Mouse (Mus musculus): ENCODE measurements around the gene Olfr592. TPM values are rescaled to one million over a fixed set of nuclear protein-coding genes. Genes with fewer than 3 reads are reported as not detected.
"Not testable (repeated sequence)": the region's sequence is repeated elsewhere in the genome, so short reads cannot be mapped to it uniquely, and the experiment has no call there.

Olfr592 gene
- total RNA-seq (2021), result not detected

DNA sequence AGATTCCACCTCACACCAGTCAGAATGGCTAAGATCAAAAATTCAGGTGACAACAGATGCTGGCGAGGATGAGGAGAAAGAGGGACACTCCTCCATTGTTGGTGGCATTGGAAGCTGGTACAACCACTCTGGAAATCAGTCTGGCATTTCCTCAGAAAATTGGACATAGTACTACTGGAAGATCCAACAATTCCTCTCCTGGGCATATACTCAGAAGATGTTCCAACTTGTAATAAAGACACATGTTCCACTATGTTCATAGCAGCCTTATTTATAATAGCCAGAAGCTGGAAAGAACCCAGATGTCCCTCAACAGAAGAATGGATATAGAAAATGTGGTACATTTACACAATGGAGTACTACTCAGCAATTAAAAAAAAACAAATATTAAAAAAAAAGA lies at the start of gene Olfr592:
TSS of gene Olfr592 (plus strand) at position 301 of the 400 bp plus-strand sequence.
- intact Hi-C loops (cut with DNase I); DNase-seq: not testable (repeated sequence)

DNA sequence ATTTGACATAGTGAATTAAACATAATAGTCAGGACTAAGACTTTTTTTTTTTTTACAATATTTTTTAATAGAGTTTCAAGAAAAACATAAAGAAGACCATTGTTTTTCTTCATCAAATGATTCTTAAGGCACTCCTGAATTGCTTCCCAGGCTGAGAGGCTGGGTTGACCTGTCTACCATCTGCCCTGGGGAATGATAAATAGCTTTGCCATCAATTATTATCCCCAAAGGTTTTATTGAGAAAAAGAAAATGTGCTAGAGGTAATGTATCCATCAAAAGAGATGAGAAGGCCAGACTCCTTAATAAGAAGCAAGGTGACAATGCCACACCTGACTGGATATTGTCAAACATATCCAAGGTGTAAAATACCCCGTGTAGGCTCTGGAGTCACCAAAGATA lies 44.0 kb upstream of the Olfr592 start, which contains the start of gene Olfr588-ps1:
TSS of gene Olfr588-ps1 (plus strand) at position 301 of the 400 bp plus-strand sequence.
- intact Hi-C loops (cut with DNase I), result no loop called here
- no peak for DNase-seq

DNA sequence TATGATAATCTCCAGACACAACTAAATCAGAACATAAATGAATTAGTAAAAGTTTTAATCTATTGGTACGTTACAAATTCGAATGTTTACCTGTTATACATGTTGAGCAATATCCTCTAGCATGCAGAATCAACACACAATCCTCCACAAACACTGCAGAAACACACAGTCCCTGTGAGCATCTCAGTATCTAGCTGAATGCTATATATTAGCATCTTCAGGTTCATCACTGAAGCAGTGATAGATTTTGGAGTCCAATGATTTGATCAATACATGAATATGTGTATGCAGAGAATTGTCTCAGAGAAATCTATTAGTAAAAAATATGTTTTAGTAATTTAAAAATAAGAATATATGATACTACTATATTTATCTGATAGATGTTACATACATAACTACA lies 28.3 kb upstream of the Olfr592 start, which contains the start of gene Olfr589:
TSS of gene Olfr589 (minus strand) at position 101 of the 400 bp plus-strand sequence.
- DNase-seq, result no peak

DNA sequence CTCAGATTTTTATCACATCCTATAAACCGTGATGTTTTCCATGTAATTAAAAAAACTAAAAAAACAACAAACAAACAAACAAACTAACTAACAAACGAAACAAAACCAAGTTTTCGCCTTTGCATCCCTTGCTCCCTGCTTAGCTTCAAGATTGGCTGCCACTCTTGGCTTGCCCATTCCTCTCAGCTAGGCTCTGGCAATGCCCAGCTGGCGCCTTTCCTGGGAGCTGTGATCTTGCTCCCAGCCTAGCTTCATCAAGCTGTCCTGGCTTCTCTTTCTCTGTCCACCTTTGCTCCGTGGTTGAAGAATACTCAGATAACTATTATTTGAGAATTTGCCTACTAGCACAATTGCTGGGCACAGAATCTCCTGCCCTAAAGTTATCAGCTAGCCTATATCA lies 14.9 kb upstream of the Olfr592 start:
- intact Hi-C loops (cut with DNase I), result no loop called here
- DNase-seq, result no peak

More for the DNA sequence above, 28.3 kb upstream of the Olfr592 start, which contains the start of gene Olfr589:
- intact Hi-C loops (cut with DNase I), result no loop called here

DNA sequence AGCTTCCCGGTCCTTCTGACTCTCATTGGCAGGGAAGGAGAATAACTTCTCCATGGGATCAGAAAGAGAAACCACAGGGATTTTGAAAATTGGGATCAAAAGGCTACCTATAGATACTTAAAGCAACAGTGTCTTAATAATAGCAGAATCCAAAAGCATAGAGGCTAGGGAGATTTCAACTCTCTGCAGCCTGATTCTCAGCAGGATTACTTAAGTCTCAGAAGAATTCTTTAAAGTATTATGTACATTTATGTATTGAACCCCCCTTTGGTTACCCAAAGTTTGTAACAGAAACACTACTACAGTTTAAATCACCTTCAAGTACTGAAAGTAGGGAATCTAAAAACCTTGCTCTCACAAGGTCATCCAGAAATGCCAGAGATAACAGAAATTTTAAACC lies 6.4 kb upstream of the Olfr592 start, which contains the start of gene Olfr591:
TSS of gene Olfr591 (minus strand) at position 101 of the 400 bp plus-strand sequence.
- intact Hi-C loops (cut with DNase I), result no loop called here
- DNase-seq, result no peak

DNA sequence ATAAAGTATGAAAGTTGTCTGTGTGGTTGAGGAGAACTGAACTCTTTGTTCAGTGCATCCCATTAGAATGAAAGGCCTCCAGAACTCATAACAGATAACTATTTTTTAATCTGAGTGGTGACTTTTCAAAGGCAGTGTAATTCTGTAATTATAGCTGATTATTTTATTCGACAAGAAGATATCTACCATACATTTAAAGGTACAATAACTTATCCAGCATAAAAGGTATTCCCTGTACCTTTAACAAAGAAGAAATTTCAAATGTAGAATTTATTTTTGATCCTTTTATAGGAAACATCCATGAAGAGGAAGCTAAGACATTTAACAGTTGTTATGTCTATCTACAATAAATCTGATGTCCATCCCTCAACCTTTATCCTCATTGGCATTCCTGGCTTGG lies 27.0 kb downstream of the Olfr592 start, which contains the start of gene Olfr593:
TSS of gene Olfr593 (plus strand) at position 301 of the 400 bp plus-strand sequence.
- no peak for DNase-seq
- intact Hi-C loops (cut with DNase I), result no loop called here

DNA sequence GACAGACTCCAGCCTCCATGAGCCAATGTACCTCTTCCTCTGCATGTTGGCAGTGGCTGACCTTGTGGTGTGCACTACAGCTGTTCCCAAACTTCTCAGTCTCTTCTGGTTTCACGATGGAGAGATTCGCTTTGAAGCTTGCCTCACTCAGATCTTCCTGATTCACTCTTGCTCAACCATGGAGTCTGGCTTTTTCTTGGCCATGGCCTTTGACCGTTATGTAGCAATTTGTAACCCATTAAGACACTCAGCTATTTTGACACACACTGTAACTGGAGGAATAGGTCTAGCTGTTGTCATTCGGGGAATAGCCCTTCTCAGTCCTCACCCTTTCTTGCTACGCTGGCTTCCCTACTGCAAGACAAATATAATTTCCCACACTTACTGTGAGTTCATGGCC lies 27.4 kb downstream of the Olfr592 start:
- DNase-seq; intact Hi-C loops (cut with DNase I): not testable (repeated sequence)

DNA sequence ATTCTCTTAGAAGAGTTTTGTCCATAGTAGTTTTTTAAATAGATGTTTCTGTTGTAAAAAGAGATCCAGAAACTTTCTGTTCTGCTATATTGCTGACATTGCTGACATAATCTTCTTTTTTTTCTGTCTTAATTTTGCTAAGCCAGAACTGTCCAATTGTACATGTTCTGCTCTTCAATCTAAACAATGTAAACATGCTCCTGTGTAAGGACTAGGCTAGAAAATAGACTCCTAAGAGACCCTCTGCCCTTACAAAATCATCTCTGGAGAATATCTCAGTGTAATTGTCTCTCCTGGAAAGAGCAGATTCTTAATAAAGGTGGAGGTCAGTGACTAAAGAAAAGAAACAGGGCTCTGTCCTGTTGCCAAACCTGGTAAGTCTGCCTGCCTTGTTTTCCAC lies 32.1 kb downstream of the Olfr592 start, which contains the start of gene Olfr594:
TSS of gene Olfr594 (plus strand) at position 301 of the 400 bp plus-strand sequence.
- no peak for DNase-seq
- intact Hi-C loops (cut with DNase I), result no loop called here

Other genes with a start within 250 kb of the Olfr592 start
- not detected for gene Olfr573-ps1, start 242.2 kb upstream of the Olfr592 start, total RNA-seq (2021)
- gene Olfr574, start 236.3 kb upstream of the Olfr592 start, total RNA-seq (2021), result not detected
- gene Olfr575, start 226.0 kb upstream of the Olfr592 start, total RNA-seq (2021), result not detected
- not detected for gene Olfr576, start 222.1 kb upstream of the Olfr592 start, total RNA-seq (2021)
- not detected for gene Olfr577, start 208.9 kb upstream of the Olfr592 start, total RNA-seq (2021)
- not detected for gene Olfr578, start 195.5 kb upstream of the Olfr592 start, total RNA-seq (2021)
- not detected for gene Olfr582, start 146.8 kb upstream of the Olfr592 start, total RNA-seq (2021)
- not detected for gene Olfr583, start 133.5 kb upstream of the Olfr592 start, total RNA-seq (2021)
- not detected for gene Olfr584, start 102.9 kb upstream of the Olfr592 start, total RNA-seq (2021)
- not detected for gene Olfr585, start 87.1 kb upstream of the Olfr592 start, total RNA-seq (2021)
- gene Olfr586, start 59.2 kb upstream of the Olfr592 start, total RNA-seq (2021), result not detected
- not detected for gene Olfr588-ps1, start 43.9 kb upstream of the Olfr592 start, total RNA-seq (2021)
- gene Olfr589, start 28.4 kb upstream of the Olfr592 start, total RNA-seq (2021), result not detected
- gene Olfr591, start 6.5 kb upstream of the Olfr592 start, total RNA-seq (2021), result not detected
- gene Olfr593, start 27.1 kb downstream of the Olfr592 start, total RNA-seq (2021), result not detected
- not detected for gene Olfr594, start 32.2 kb downstream of the Olfr592 start, total RNA-seq (2021)
- gene Usp17ld, start 67.7 kb downstream of the Olfr592 start, total RNA-seq (2021), result not detected
- not detected for gene Olfr596, start 120.8 kb downstream of the Olfr592 start, total RNA-seq (2021)
- gene Olfr597, start 131.5 kb downstream of the Olfr592 start, total RNA-seq (2021), result not detected
- gene Olfr598, start 138.8 kb downstream of the Olfr592 start, total RNA-seq (2021), result not detected
- gene Olfr599, start 151.1 kb downstream of the Olfr592 start, total RNA-seq (2021), result not detected
- gene Olfr600, start 164.9 kb downstream of the Olfr592 start, total RNA-seq (2021), result not detected
- not detected for gene Olfr601, start 177.9 kb downstream of the Olfr592 start, total RNA-seq (2021)
- gene Olfr603, start 201.4 kb downstream of the Olfr592 start, total RNA-seq (2021), result not detected
- gene Usp17lc, start 230.3 kb downstream of the Olfr592 start, total RNA-seq (2021), result not detected

All from heart, postnatal 36 days (tissue).